Mouse (Mus musculus): Measurements from ENCODE around the gene Gas7. TPM values are rescaled to one million over a fixed set of nuclear protein-coding genes. Genes with fewer than 3 reads are reported as not detected.

The Gas7 gene
- total RNA-seq, 2 experiments from 2014 or later = 22.7 to 27.1 TPM

GRCm38 (mm10) chr11:67577472-67577871 is 122.2 kb downstream of the Gas7 start:
- no peak for DNase-seq

- no peak for DNase-seq
Observed at GRCm38 (mm10) chr11:67577994-67578393, 122.8 kb downstream of the Gas7 start.

- no peak for DNase-seq
Observed at GRCm38 (mm10) chr11:67579136-67579535, 123.9 kb downstream of the Gas7 start.

- DNase-seq = no peak
Observed at GRCm38 (mm10) chr11:67581549-67581948, 126.3 kb downstream of the Gas7 start.

- DNase-seq = no peak
Observed at GRCm38 (mm10) chr11:67582570-67582969, 127.3 kb downstream of the Gas7 start.

- DNase-seq = no peak
Observed at GRCm38 (mm10) chr11:67585016-67585415, 129.8 kb downstream of the Gas7 start.

GRCm38 (mm10) chr11:67585629-67586028 is 130.4 kb downstream of the Gas7 start:
- DNase-seq = no peak

GRCm38 (mm10) chr11:67586231-67586994 is 131.2 kb downstream of the Gas7 start:
- no peak for DNase-seq

- DNase-seq = no peak
Observed at GRCm38 (mm10) chr11:67588196-67588827, 133.1 kb downstream of the Gas7 start.

- DNase-seq = peak; percentile 53
Observed at GRCm38 (mm10) chr11:67588828-67589314, 133.6 kb downstream of the Gas7 start.

GRCm38 (mm10) chr11:67596233-67596632 is 141.0 kb downstream of the Gas7 start:
- DNase-seq = no peak

GRCm38 (mm10) chr11:67596856-67597255 is 141.6 kb downstream of the Gas7 start:
- no peak for DNase-seq

- DNase-seq = no peak
Observed at GRCm38 (mm10) chr11:67597388-67597787, 142.2 kb downstream of the Gas7 start.

- DNase-seq = no peak
Observed at GRCm38 (mm10) chr11:67599141-67599540, 143.9 kb downstream of the Gas7 start.

- DNase-seq = no peak
Observed at GRCm38 (mm10) chr11:67600710-67601430, 145.6 kb downstream of the Gas7 start.

GRCm38 (mm10) chr11:67602711-67603369 is 147.6 kb downstream of the Gas7 start:
- DNase-seq = no peak

GRCm38 (mm10) chr11:67604481-67604880 is 149.2 kb downstream of the Gas7 start:
- no peak for DNase-seq

- DNase-seq = no peak
Observed at GRCm38 (mm10) chr11:67608114-67608683, 153.0 kb downstream of the Gas7 start.

GRCm38 (mm10) chr11:67612158-67612839 is 157.1 kb downstream of the Gas7 start:
- DNase-seq = no peak

- DNase-seq = no peak
Observed at GRCm38 (mm10) chr11:67616557-67617239, 161.5 kb downstream of the Gas7 start.

- DNase-seq = no peak
Observed at GRCm38 (mm10) chr11:67622340-67622739, 167.1 kb downstream of the Gas7 start.
